Comparison of ENCODE assay signal across 28 mouse cellular contexts in the genomic region with DNA sequence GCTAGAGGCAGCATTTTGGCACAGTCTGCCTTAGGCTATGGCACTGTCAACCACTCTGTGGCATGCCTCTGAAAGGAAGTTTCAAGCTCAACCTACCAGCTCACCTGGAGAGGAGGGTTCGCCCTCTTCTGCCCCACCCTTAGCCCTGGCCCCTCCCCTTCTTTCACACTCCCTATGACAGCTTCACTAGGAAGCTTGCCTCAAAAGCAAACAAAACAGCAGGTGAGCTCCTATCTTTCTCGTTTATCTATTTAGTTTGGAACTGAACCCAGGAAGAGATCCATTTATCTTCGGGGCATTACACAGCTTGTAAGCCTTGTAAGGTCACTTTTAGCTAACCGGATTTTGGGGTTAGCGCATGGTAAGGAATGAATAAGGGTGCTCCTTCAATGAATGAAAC. TPM values are rescaled to one million over a fixed set of nuclear protein-coding genes. Genes with fewer than 3 reads are reported as not detected.
DNase-seq lines count a peak whose midpoint lies in the region; TF ChIP-seq lines count a peak whose summit lies in the region.
"Had no signal": no experiment of that assay in that cellular context is flagged by ENCODE, and none has a peak within 500 bp of the region (broad histone marks: within the 10 kb centered on the region; RNA-seq: fewer than 3 reads in every experiment).

No protein-coding gene starts in this region.

- no peaks in the 10 kb centered on the region; the same call in 1 of the 2 replicates for H3K79me2 ChIP-seq in liver, adult 2 months (ENCODE audit: control insufficient read depth, insufficient read depth, low read length)

- no peak overlapping the region for H3K9ac ChIP-seq in liver, adult 2 months (ENCODE audit: low read depth, low read length)
- H3K9ac ChIP-seq: heart, embryonic 15.5 days; midbrain, embryonic 15.5 days; neural tube, embryonic 15.5 days had no signal

- H3K36me3 ChIP-seq in liver, adult 2 months (ENCODE audit: control insufficient read depth, insufficient read depth, low read length): peaks cover 3% of the 10 kb centered on the region; the same call in 1 of the 2 replicates
- peaks cover 2% of the 10 kb centered on the region; the same call in 1 of the 2 replicates for H3K36me3 ChIP-seq in small intestine, adult 2 months (ENCODE audit: control insufficient read depth, insufficient read depth, low read length)
- H3K36me3 ChIP-seq: neural tube, embryonic 15.5 days had no signal

- H3K27ac ChIP-seq in liver, adult 2 months (replicated peaks; ENCODE audit: insufficient read depth, low read depth, low read length): no peak overlapping the region
- peak overlapping the region; percentile 56 for H3K27ac ChIP-seq in small intestine, adult 2 months (ENCODE audit: insufficient read depth, low read depth, low read length)
- H3K27ac ChIP-seq: heart, embryonic 10.5 days; heart, embryonic 15.5 days; hindbrain, postnatal 0 days; midbrain, embryonic 15.5 days; neural tube, embryonic 15.5 days had no signal

- H3K27me3 ChIP-seq in liver, adult 2 months (ENCODE audit: control insufficient read depth, insufficient read depth, low read length): no peaks in the 10 kb centered on the region
- no peaks in the 10 kb centered on the region for H3K27me3 ChIP-seq in small intestine, adult 2 months (ENCODE audit: control insufficient read depth, insufficient read depth, low read length)
- H3K27me3 ChIP-seq: heart, embryonic 15.5 days; midbrain, embryonic 15.5 days; neural tube, embryonic 15.5 days had no signal

- no peaks in the 10 kb centered on the region for H3K4me1 ChIP-seq in liver, adult 2 months (ENCODE audit: control insufficient read depth, insufficient read depth, low read length)
- peaks cover 14% of the 10 kb centered on the region; the same call in 1 of the 2 replicates for H3K4me1 ChIP-seq in small intestine, adult 2 months (ENCODE audit: control insufficient read depth, insufficient read depth, insufficient read length, low read length)
- H3K4me1 ChIP-seq: heart, embryonic 10.5 days; midbrain, embryonic 15.5 days had no signal

- no peak for TF ChIP-seq CTCF in liver, adult 2 months (IDR thresholded peaks at IDR 0.05; ENCODE audit: low read depth, low read length)
- no peak for TF ChIP-seq CTCF in small intestine, adult 2 months (IDR thresholded peaks at IDR 0.05; ENCODE audit: extremely low read depth, insufficient read length, insufficient replicate concordance, low read depth, low read length)

- 28% methylated on average over 5 of the region's 5 CpGs for WGBS in liver, adult 2 months
- WGBS in small intestine, adult 2 months: 22% methylated on average over 5 of the region's 5 CpGs

- no peak for TF ChIP-seq POLR2A in liver, adult 2 months (IDR thresholded peaks at IDR 0.05; ENCODE audit: extremely low read depth, insufficient read depth, low read length)
- no peak for TF ChIP-seq POLR2A in small intestine, adult 2 months (IDR thresholded peaks at IDR 0.05; ENCODE audit: low read depth, low read length)

- peak; percentile 79 for DNase-seq in liver, adult 2 months (ENCODE audit: extremely low read depth, low read depth, low spot score)
- DNase-seq in liver: no peak
- peak; percentile 30 to 41 for DNase-seq in urinary bladder, postnatal 36 days (ENCODE audit: low spot score in 2 of 2)
- DNase-seq in urinary bladder, postnatal 10 days (ENCODE audit: low spot score): no peak
- peak; percentile 66 for DNase-seq in yolk sac, embryonic 10.5 days (ENCODE audit: low spot score)
- no peak for DNase-seq in cerebellum, postnatal 36 days
- no peak for DNase-seq in adrenal gland, adult 18-20 months (ENCODE audit: low spot score in 2 of 2)
- DNase-seq: adrenal gland, postnatal 25 days; cerebellum, adult 11-12 months; cerebellum, postnatal 10 days; gastrocnemius, postnatal 14 days; heart, adult 11 months; kidney, adult 18-20 months; kidney, postnatal 36 days; lung, postnatal 14 days; right cerebral cortex, adult 18-20 months; thymus, postnatal 14 days had no signal

- no peak overlapping the region for H3K4me3 ChIP-seq in liver, adult 2 months (ENCODE audit: insufficient read depth, low read depth, low read length)
- H3K4me3 ChIP-seq in small intestine, adult 2 months (ENCODE audit: low read depth, low read length): no peak overlapping the region
- H3K4me3 ChIP-seq: heart, embryonic 10.5 days; heart, embryonic 15.5 days; midbrain, embryonic 15.5 days; neural tube, embryonic 15.5 days had no signal

RNA-seq across cellular contexts. Expression of gene Fam83c, which starts 35.1 kb away (rescaled TPM):
- total RNA-seq in liver, adult 2 months (2014; rRNA removed): not detected in 2 replicates
- polyA plus RNA-seq in liver, adult 2 months (2012; rRNA removed): not detected in 2 replicates
- 0.34 and 0.89 TPM in 2 replicates for polyA plus RNA-seq in small intestine, adult 2 months (2012; rRNA removed)
- not detected for total RNA-seq in adrenal gland, adult 18-20 months (2021)
- total RNA-seq: gastrocnemius, postnatal 14 days; heart, postnatal 25 days; hindbrain, postnatal 0 days; left cerebral cortex, postnatal 10 days had no signal
- polyA plus RNA-seq: cortical plate, adult 2 months; G1E; spleen, adult 2 months had no signal

RNA-seq across cellular contexts. Expression of gene Eif6, which starts 43.0 kb away (rescaled TPM):
- total RNA-seq in liver, adult 2 months (2014; rRNA removed): 41.0 and 49.0 TPM in 2 replicates
- 80.2 and 84.4 TPM in 2 replicates for polyA plus RNA-seq in liver, adult 2 months (2012; rRNA removed)
- polyA plus RNA-seq in small intestine, adult 2 months (2012; rRNA removed): 231 and 467 TPM in 2 replicates
- total RNA-seq in adrenal gland, adult 18-20 months (2021): 100 to 1,000 TPM; 131 to 138 TPM

RNA-seq across cellular contexts. Expression of gene BC029722, which starts 50.5 kb away (rescaled TPM):
- 5.0 and 5.5 TPM in 2 replicates for total RNA-seq in liver, adult 2 months (2014; rRNA removed)
- polyA plus RNA-seq in liver, adult 2 months (2012; rRNA removed): 23.7 and 26.9 TPM in 2 replicates
- polyA plus RNA-seq in small intestine, adult 2 months (2012; rRNA removed): 23.6 and 38.3 TPM in 2 replicates
- total RNA-seq in adrenal gland, adult 18-20 months (2021): 100 to 1,000 TPM; 171 to 240 TPM

Comparison
In these comparisons a context has a peak if more than half of its experiments do, and no peak if none do; other contexts are left out.
1. DNase-seq: peak in liver, adult 2 months (single experiment), urinary bladder, postnatal 36 days (2 of 2) and yolk sac, embryonic 10.5 days (single experiment); none in liver (single experiment), urinary bladder, postnatal 10 days (single experiment), cerebellum, postnatal 36 days (0 of 2) and adrenal gland, adult 18-20 months (0 of 2).
2. RNA of gene BC029722, which starts 50.5 kb away (total RNA-seq): 171 to 240 TPM in adrenal gland, adult 18-20 months; 5.0 to 5.5 TPM in liver, adult 2 months; every median in the first group is over 10 times any median in the second.